Mouse (Mus musculus) ES-Bruce4 (cell line): Measurements from ENCODE around the gene Msi2.

Experiments
- CTCF ChIP-seq: IDR thresholded peaks from one replicate; pipeline ENCODE4 v1.8.1; 2011; ENCODE audit warnings: low read depth, low read length
- EP300 ChIP-seq: IDR thresholded peaks from 2 replicates; pipeline ENCODE4 v1.6.1; 2011; ENCODE audit warnings: low read depth, low read length; ENCODE audit not compliant: insufficient read depth

DNA sequence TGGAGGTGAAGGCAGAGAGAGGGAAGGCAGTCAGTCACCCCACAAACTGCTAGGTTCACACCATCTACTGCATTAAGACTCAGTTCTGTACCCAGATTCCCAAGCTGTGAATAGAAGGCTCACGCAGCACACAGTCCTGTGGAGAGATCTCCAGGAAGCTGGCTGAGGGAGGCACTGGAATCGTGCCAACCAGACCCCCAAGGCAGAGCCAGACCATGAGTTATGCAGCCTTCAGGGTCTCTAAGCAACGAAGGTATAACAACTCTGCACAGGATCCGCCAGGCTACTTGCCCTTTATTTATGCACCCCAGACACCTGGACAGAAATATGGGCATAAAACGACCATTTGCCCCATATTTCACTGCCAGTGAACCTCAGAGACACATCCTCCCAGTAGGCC, 69.9 kb downstream of the Msi2 start:
- TF ChIP-seq CTCF: no peak
- TF ChIP-seq EP300: no peak
